Mouse (Mus musculus): ENCODE data around the gene Pmf1.

Gene Pmf1

GRCm38 (mm10) chr3:88409741-88410644, at the start of gene Pmf1:
Gene Pmf1, minus strand, starts transcription at chr3:88410331.
- TF ChIP-seq NANOG (IDR thresholded peaks at IDR 0.05; ENCODE audit: borderline replicate concordance, low read length) (no peak), CTCF (conservative IDR thresholded peaks at IDR 0.05; ENCODE audit: low read length) (no peak), POU5F1 (IDR thresholded peaks at IDR 0.05; ENCODE audit: borderline replicate concordance, low read length) (no peak)
- Histone ChIP-seq H3K9me3 (ENCODE audit: low read length) (no peaks in the 10 kb centered on the region), H3K36me3 (ENCODE audit: insufficient read depth, low read length) (peaks cover 64% of the 10 kb centered on the region), H3K27me3 (ENCODE audit: insufficient read depth, low read length) (no peaks in the 10 kb centered on the region), H3K4me1 (replicated peaks; ENCODE audit: low read depth, low read length) (peaks cover 65% of the 10 kb centered on the region), H3K4me3 (replicated peaks; ENCODE audit: low read length) (peak within 1 kb of the TSS; percentile 86)

- no peak overlapping the region; the same call in 1 of the 2 replicates for H3K4me3 ChIP-seq (replicated peaks; ENCODE audit: low read length)
- no peaks in the 10 kb centered on the region for H3K9me3 ChIP-seq (ENCODE audit: low read length)
- no peaks in the 10 kb centered on the region for H3K36me3 ChIP-seq (ENCODE audit: insufficient read depth, low read length)
- peaks cover 70% of the 10 kb centered on the region for H3K27me3 ChIP-seq (ENCODE audit: insufficient read depth, low read length)
- peaks cover 44% of the 10 kb centered on the region for H3K4me1 ChIP-seq (replicated peaks; ENCODE audit: low read depth, low read length)
- TF ChIP-seq POU5F1 (IDR thresholded peaks at IDR 0.05; ENCODE audit: borderline replicate concordance, low read length), result no peak
- TF ChIP-seq NANOG (IDR thresholded peaks at IDR 0.05; ENCODE audit: borderline replicate concordance, low read length), result no peak
- TF ChIP-seq CTCF (conservative IDR thresholded peaks at IDR 0.05; ENCODE audit: low read length), result no peak
These were observed 48.7 kb upstream of the Pmf1 start for GRCm38 (mm10) chr3:88458778-88459219.

- Histone ChIP-seq H3K9me3 (ENCODE audit: low read length) (no peaks in the 10 kb centered on the region), H3K4me3 (replicated peaks; ENCODE audit: low read length) (no peak overlapping the region), H3K27me3 (ENCODE audit: insufficient read depth, low read length) (peaks cover 85% of the 10 kb centered on the region), H3K36me3 (ENCODE audit: insufficient read depth, low read length) (no peaks in the 10 kb centered on the region), H3K4me1 (replicated peaks; ENCODE audit: low read depth, low read length) (peaks cover 53% of the 10 kb centered on the region)
- TF ChIP-seq CTCF (conservative IDR thresholded peaks at IDR 0.05; ENCODE audit: low read length) (no peak), POU5F1 (IDR thresholded peaks at IDR 0.05; ENCODE audit: borderline replicate concordance, low read length) (no peak), NANOG (IDR thresholded peaks at IDR 0.05; ENCODE audit: borderline replicate concordance, low read length) (no peak)
These were observed 46.8 kb upstream of the Pmf1 start for GRCm38 (mm10) chr3:88456746-88457532.

GRCm38 (mm10) chr3:88456313-88456712, 46.2 kb upstream of the Pmf1 start:
- Histone ChIP-seq H3K27me3 (ENCODE audit: insufficient read depth, low read length) (peaks cover 84% of the 10 kb centered on the region), H3K36me3 (ENCODE audit: insufficient read depth, low read length) (no peaks in the 10 kb centered on the region), H3K4me3 (replicated peaks; ENCODE audit: low read length) (no peak overlapping the region), H3K9me3 (ENCODE audit: low read length) (no peaks in the 10 kb centered on the region), H3K4me1 (replicated peaks; ENCODE audit: low read depth, low read length) (peaks cover 51% of the 10 kb centered on the region)
- no peak for TF ChIP-seq POU5F1 (IDR thresholded peaks at IDR 0.05; ENCODE audit: borderline replicate concordance, low read length)
- TF ChIP-seq CTCF (conservative IDR thresholded peaks at IDR 0.05; ENCODE audit: low read length), result no peak
- TF ChIP-seq NANOG (IDR thresholded peaks at IDR 0.05; ENCODE audit: borderline replicate concordance, low read length), result no peak

- TF ChIP-seq CTCF (conservative IDR thresholded peaks at IDR 0.05; ENCODE audit: low read length) (no peak), POU5F1 (IDR thresholded peaks at IDR 0.05; ENCODE audit: borderline replicate concordance, low read length) (no peak), NANOG (IDR thresholded peaks at IDR 0.05; ENCODE audit: borderline replicate concordance, low read length) (no peak)
- H3K4me3 ChIP-seq (replicated peaks; ENCODE audit: low read length), result peak overlapping the region; percentile 70
- peaks cover 84% of the 10 kb centered on the region for H3K27me3 ChIP-seq (ENCODE audit: insufficient read depth, low read length)
- no peaks in the 10 kb centered on the region for H3K9me3 ChIP-seq (ENCODE audit: low read length)
- no peaks in the 10 kb centered on the region for H3K36me3 ChIP-seq (ENCODE audit: insufficient read depth, low read length)
- H3K4me1 ChIP-seq (replicated peaks; ENCODE audit: low read depth, low read length), result peaks cover 47% of the 10 kb centered on the region
These were observed 45.6 kb upstream of the Pmf1 start for GRCm38 (mm10) chr3:88455588-88456264.

GRCm38 (mm10) chr3:88454762-88455587, 44.8 kb upstream of the Pmf1 start:
- Histone ChIP-seq H3K4me3 (replicated peaks; ENCODE audit: low read length) (peak overlapping the region; percentile 70), H3K9me3 (ENCODE audit: low read length) (no peaks in the 10 kb centered on the region), H3K36me3 (ENCODE audit: insufficient read depth, low read length) (no peaks in the 10 kb centered on the region), H3K27me3 (ENCODE audit: insufficient read depth, low read length) (peaks cover 84% of the 10 kb centered on the region), H3K4me1 (replicated peaks; ENCODE audit: low read depth, low read length) (peaks cover 51% of the 10 kb centered on the region)
- TF ChIP-seq POU5F1 (IDR thresholded peaks at IDR 0.05; ENCODE audit: borderline replicate concordance, low read length) (no peak), CTCF (conservative IDR thresholded peaks at IDR 0.05; ENCODE audit: low read length) (no peak), NANOG (IDR thresholded peaks at IDR 0.05; ENCODE audit: borderline replicate concordance, low read length) (no peak)

GRCm38 (mm10) chr3:88453986-88454385, 43.9 kb upstream of the Pmf1 start:
- no peak overlapping the region for H3K4me3 ChIP-seq (replicated peaks; ENCODE audit: low read length)
- peaks cover 83% of the 10 kb centered on the region for H3K27me3 ChIP-seq (ENCODE audit: insufficient read depth, low read length)
- H3K36me3 ChIP-seq (ENCODE audit: insufficient read depth, low read length), result no peaks in the 10 kb centered on the region
- no peaks in the 10 kb centered on the region for H3K9me3 ChIP-seq (ENCODE audit: low read length)
- TF ChIP-seq CTCF (conservative IDR thresholded peaks at IDR 0.05; ENCODE audit: low read length) (no peak), POU5F1 (IDR thresholded peaks at IDR 0.05; ENCODE audit: borderline replicate concordance, low read length) (no peak), NANOG (IDR thresholded peaks at IDR 0.05; ENCODE audit: borderline replicate concordance, low read length) (no peak)
- H3K4me1 ChIP-seq (replicated peaks; ENCODE audit: low read depth, low read length), result peaks cover 61% of the 10 kb centered on the region

All from E14TG2a.4 (cell line).